16 mouse cellular contexts compared by ENCODE assay signal in genomic region chr11:108250829-108251637, GRCm38 (mm10).
DNase-seq lines count a peak whose midpoint lies in the region; ATAC-seq lines count a peak whose summit lies in the region.
"Had no signal": no experiment of that assay in that cellular context is flagged by ENCODE, and none has a peak within 500 bp of the region (broad histone marks: within the 10 kb centered on the region; RNA-seq: fewer than 3 reads in every experiment).

No protein-coding gene starts in this region.

- peaks cover 100% of the 10 kb centered on the region for H3K4me1 ChIP-seq in megakaryocyte, embryonic 14.5 days
- peaks cover 70% of the 10 kb centered on the region for H3K4me1 ChIP-seq in kidney, embryonic 16.5 days (ENCODE audit: insufficient read depth, low read length)
- H3K4me1 ChIP-seq in lung, embryonic 16.5 days (replicated peaks; ENCODE audit: control insufficient read depth, insufficient read depth, low read length) = peaks cover 53% of the 10 kb centered on the region

- peak overlapping the region; percentile 68 for H3K27ac ChIP-seq in kidney, embryonic 16.5 days (ENCODE audit: low read length)
- H3K27ac ChIP-seq in lung, embryonic 16.5 days (ENCODE audit: low read length) = peak overlapping the region; percentile 50
- H3K27ac ChIP-seq: heart, embryonic 10.5 days; limb, embryonic 13.5 days had no signal

- ATAC-seq in megakaryocyte, adult 5-6 weeks (ENCODE audit: poor library complexity, severe bottlenecking) = no peak
- ATAC-seq in kidney, embryonic 16.5 days (ENCODE audit: low FRiP score, low TSS enrichment) = peak; percentile 69; the same call in 1 of the 2 replicates
- peak; percentile 87 for ATAC-seq in lung, embryonic 16.5 days (ENCODE audit: low read depth)
- ATAC-seq: CD4-positive, CD25-positive, alpha-beta regulatory T cell, adult 4 months; inflammation-experienced regulatory T-cells, adult 6 months had no signal

- whole genome bisulfite sequencing in kidney, embryonic 16.5 days = 56% methylated on average over 13 of the region's 13 CpGs
- WGBS in lung, embryonic 16.5 days = 19% methylated on average over 13 of the region's 13 CpGs

- DNase-seq in yolk sac, embryonic 10.5 days (ENCODE audit: low spot score) = peak; percentile 30
- DNase-seq in gastrocnemius, postnatal 36 days = no peak
- no peak for DNase-seq in T-cell, adult 2 months (ENCODE audit: low spot score)
- no peak for DNase-seq in ovary, postnatal 10 days (ENCODE audit: low spot score)
- DNase-seq: cerebellum, adult 18-20 months; gastrocnemius, postnatal 14 days; heart, postnatal 4 days had no signal

- H3K4me2 ChIP-seq in kidney, embryonic 16.5 days (replicated peaks; ENCODE audit: low read depth, low read length) = no peak overlapping the region
- H3K4me2 ChIP-seq in lung, embryonic 16.5 days (ENCODE audit: low read depth, low read length) = no peak overlapping the region
- H3K4me2 ChIP-seq: limb, embryonic 13.5 days; midbrain, embryonic 11.5 days had no signal

- H3K27me3 ChIP-seq in megakaryocyte, embryonic 14.5 days (replicated peaks) = no peaks in the 10 kb centered on the region
- no peaks in the 10 kb centered on the region for H3K27me3 ChIP-seq in kidney, embryonic 16.5 days (ENCODE audit: insufficient read depth, low read length)
- no peaks in the 10 kb centered on the region for H3K27me3 ChIP-seq in lung, embryonic 16.5 days (ENCODE audit: control insufficient read depth, insufficient read depth, low read depth, low read length)
- H3K27me3 ChIP-seq: limb, embryonic 13.5 days had no signal

- intact Hi-C loops in gastrocnemius, postnatal 36 days (cut with DNase I) = no loop called here

- no peak overlapping the region for H3K9ac ChIP-seq in kidney, embryonic 16.5 days (replicated peaks; ENCODE audit: low read length)
- no peak overlapping the region for H3K9ac ChIP-seq in lung, embryonic 16.5 days (ENCODE audit: low read length)
- H3K9ac ChIP-seq: limb, embryonic 13.5 days had no signal

- H3K4me3 ChIP-seq in megakaryocyte, embryonic 14.5 days (replicated peaks) = peak overlapping the region; percentile 23
- no peak overlapping the region for H3K4me3 ChIP-seq in kidney, embryonic 16.5 days (ENCODE audit: low read length)
- no peak overlapping the region for H3K4me3 ChIP-seq in lung, embryonic 16.5 days (ENCODE audit: low read length)
- H3K4me3 ChIP-seq: heart, embryonic 10.5 days; limb, embryonic 13.5 days had no signal

- no peaks in the 10 kb centered on the region for H3K9me3 ChIP-seq in megakaryocyte, embryonic 14.5 days
- H3K9me3 ChIP-seq in kidney, embryonic 16.5 days (ENCODE audit: low read length) = no peaks in the 10 kb centered on the region
- no peaks in the 10 kb centered on the region for H3K9me3 ChIP-seq in lung, embryonic 16.5 days (ENCODE audit: control insufficient read depth, low read length)
- H3K9me3 ChIP-seq: heart, embryonic 10.5 days; limb, embryonic 13.5 days had no signal

- H3K36me3 ChIP-seq in megakaryocyte, embryonic 14.5 days (replicated peaks; ENCODE audit: low read length) = peaks cover 60% of the 10 kb centered on the region
- H3K36me3 ChIP-seq in kidney, embryonic 16.5 days (ENCODE audit: insufficient read depth, low read length) = no peaks in the 10 kb centered on the region
- no peaks in the 10 kb centered on the region for H3K36me3 ChIP-seq in lung, embryonic 16.5 days (ENCODE audit: control insufficient read depth, insufficient read depth, low read length)
- H3K36me3 ChIP-seq: heart, embryonic 10.5 days; limb, embryonic 13.5 days had no signal
